Mouse (Mus musculus): ENCODE data around the gene Dnajc6.

Dnajc6 gene

GRCm38 (mm10) chr4:101572142-101572541 is 75.7 kb downstream of the Dnajc6 start:
- no peak for DNase-seq

- DNase-seq = no peak
Measured at GRCm38 (mm10) chr4:101575307-101575706, 78.9 kb downstream of the Dnajc6 start.

- no peak for DNase-seq
Measured at GRCm38 (mm10) chr4:101578720-101579119, 82.3 kb downstream of the Dnajc6 start.

- no peak for DNase-seq
Measured at GRCm38 (mm10) chr4:101579517-101579916, 83.1 kb downstream of the Dnajc6 start.

- no peak for DNase-seq
Measured at GRCm38 (mm10) chr4:101581156-101581555, 84.7 kb downstream of the Dnajc6 start.

GRCm38 (mm10) chr4:101582882-101583281 is 86.4 kb downstream of the Dnajc6 start:
- DNase-seq = no peak

- no peak for DNase-seq
Measured at GRCm38 (mm10) chr4:101584524-101585454, 88.3 kb downstream of the Dnajc6 start.

- no peak for DNase-seq
Measured at GRCm38 (mm10) chr4:101585455-101586184, 89.2 kb downstream of the Dnajc6 start.

GRCm38 (mm10) chr4:101588932-101589331 is 92.5 kb downstream of the Dnajc6 start:
- no peak for DNase-seq

GRCm38 (mm10) chr4:101589771-101590170 is 93.3 kb downstream of the Dnajc6 start:
- no peak for DNase-seq

- no peak for DNase-seq
Measured at GRCm38 (mm10) chr4:101591400-101591799, 95.0 kb downstream of the Dnajc6 start.

GRCm38 (mm10) chr4:101592466-101592865 is 96.0 kb downstream of the Dnajc6 start:
- DNase-seq = no peak

GRCm38 (mm10) chr4:101601758-101602157 is 105.3 kb downstream of the Dnajc6 start:
- no peak for DNase-seq

GRCm38 (mm10) chr4:101603635-101604034 is 107.2 kb downstream of the Dnajc6 start:
- DNase-seq = no peak

GRCm38 (mm10) chr4:101616520-101616919 is 120.1 kb downstream of the Dnajc6 start:
- no peak for DNase-seq

GRCm38 (mm10) chr4:101617742-101618141 is 121.3 kb downstream of the Dnajc6 start:
- DNase-seq = no peak

GRCm38 (mm10) chr4:101620206-101620605 is 123.8 kb downstream of the Dnajc6 start:
- DNase-seq = no peak

- no peak for DNase-seq
Measured at GRCm38 (mm10) chr4:101621241-101621640, 124.8 kb downstream of the Dnajc6 start.

GRCm38 (mm10) chr4:101625278-101625677 is 128.8 kb downstream of the Dnajc6 start:
- no peak for DNase-seq

GRCm38 (mm10) chr4:101635596-101635995 is 139.1 kb downstream of the Dnajc6 start:
- DNase-seq = no peak

GRCm38 (mm10) chr4:101637472-101637871 is 141.0 kb downstream of the Dnajc6 start:
- no peak for DNase-seq

- no peak for DNase-seq
Measured at GRCm38 (mm10) chr4:101640631-101641030, 144.2 kb downstream of the Dnajc6 start.

- no peak for DNase-seq
Measured at GRCm38 (mm10) chr4:101642708-101643107, 146.3 kb downstream of the Dnajc6 start.

- no peak for DNase-seq
Measured at GRCm38 (mm10) chr4:101643216-101643615, 146.8 kb downstream of the Dnajc6 start.
